Mouse (Mus musculus): ENCODE data around the gene R3hdm4. TPM values are rescaled to one million over a fixed set of nuclear protein-coding genes. Genes with fewer than 3 reads are reported as not detected.

Gene R3hdm4
- polyA plus RNA-seq (2017; shearing (Covaris generic)): 193 TPM

GRCm38 (mm10) chr10:79920958-79921535, at the start of gene R3hdm4:
Gene R3hdm4, minus strand, starts transcription at chr10:79921208.

GRCm38 (mm10) chr10:79970415-79971182, 49.6 kb upstream of the R3hdm4 start, which contains the start of gene Grin3b:
Gene Grin3b, plus strand, starts transcription at chr10:79970715.

GRCm38 (mm10) chr10:79959847-79960601, 39.0 kb upstream of the R3hdm4 start, which contains the start of gene Wdr18:
Gene Wdr18, plus strand, starts transcription at chr10:79960152.

GRCm38 (mm10) chr10:79926491-79927323, 5.7 kb upstream of the R3hdm4 start, which contains the start of gene Arid3a:
Gene Arid3a, plus strand, starts transcription at chr10:79927043.

GRCm38 (mm10) chr10:79916808-79917531, 4.0 kb downstream of the R3hdm4 start, which contains the start of gene Kiss1r:
Gene Kiss1r, plus strand, starts transcription at chr10:79916971.

GRCm38 (mm10) chr10:79910556-79910955, 10.5 kb downstream of the R3hdm4 start, which contains the start of gene Gm26602:
Gene Gm26602, plus strand, starts transcription at chr10:79910856.

GRCm38 (mm10) chr10:79908167-79909091, 12.6 kb downstream of the R3hdm4 start, which contains the start of gene Med16:
Gene Med16, minus strand, starts transcription at chr10:79908923.

GRCm38 (mm10) chr10:79890670-79891069, 30.3 kb downstream of the R3hdm4 start, which contains the start of gene Cfd:
Gene Cfd, plus strand, starts transcription at chr10:79890853.

GRCm38 (mm10) chr10:79886054-79886453, 35.0 kb downstream of the R3hdm4 start, which contains the start of gene Elane:
Gene Elane, plus strand, starts transcription at chr10:79886247.

GRCm38 (mm10) chr10:79874290-79874862, 46.6 kb downstream of the R3hdm4 start, which contains the start of the genes Prtn3 and Plppr3:
Gene Prtn3, plus strand, starts transcription at chr10:79874476.
Gene Plppr3, minus strand, starts transcription at chr10:79874634.

Other genes with a start within 250 kb of the R3hdm4 start
- 90.7 TPM for gene Cdc34, start 239.0 kb downstream of the R3hdm4 start, polyA plus RNA-seq (2017; shearing (Covaris generic))
- gene Gzmm, start 232.2 kb downstream of the R3hdm4 start, polyA plus RNA-seq (2017; shearing (Covaris generic)): 0.91 TPM
- 261 TPM for gene Bsg, start 216.7 kb downstream of the R3hdm4 start, polyA plus RNA-seq (2017; shearing (Covaris generic))
- gene Hcn2, start 204.6 kb downstream of the R3hdm4 start, polyA plus RNA-seq (2017; shearing (Covaris generic)): 0.14 TPM
- gene Polrmt, start 174.6 kb downstream of the R3hdm4 start, polyA plus RNA-seq (2017; shearing (Covaris generic)): 55.8 TPM
- gene Fgf22, start 166.1 kb downstream of the R3hdm4 start, polyA plus RNA-seq (2017; shearing (Covaris generic)): 0.45 TPM
- gene Rnf126, start 154.3 kb downstream of the R3hdm4 start, polyA plus RNA-seq (2017; shearing (Covaris generic)): 61.1 TPM
- 0.29 TPM for gene Fstl3, start 143.9 kb downstream of the R3hdm4 start, polyA plus RNA-seq (2017; shearing (Covaris generic))
- gene Prss57, start 130.2 kb downstream of the R3hdm4 start, polyA plus RNA-seq (2017; shearing (Covaris generic)): not detected
- 1.6 TPM for gene Palm, start 127.6 kb downstream of the R3hdm4 start, polyA plus RNA-seq (2017; shearing (Covaris generic))
- not detected for gene Misp, start 100.2 kb downstream of the R3hdm4 start, polyA plus RNA-seq (2017; shearing (Covaris generic))
- gene Ptbp1, start 66.8 kb downstream of the R3hdm4 start, polyA plus RNA-seq (2017; shearing (Covaris generic)): 318 TPM
- gene Prtn3, start 46.7 kb downstream of the R3hdm4 start, polyA plus RNA-seq (2017; shearing (Covaris generic)): not detected
- 4.5 TPM for gene Plppr3, start 46.6 kb downstream of the R3hdm4 start, polyA plus RNA-seq (2017; shearing (Covaris generic))
- not detected for gene Elane, start 35.0 kb downstream of the R3hdm4 start, polyA plus RNA-seq (2017; shearing (Covaris generic))
- gene Cfd, start 30.4 kb downstream of the R3hdm4 start, polyA plus RNA-seq (2017; shearing (Covaris generic)): not detected
- gene Med16, start 12.3 kb downstream of the R3hdm4 start, polyA plus RNA-seq (2017; shearing (Covaris generic)): 40.9 TPM
- gene Gm26602, start 10.4 kb downstream of the R3hdm4 start, polyA plus RNA-seq (2017; shearing (Covaris generic)): 23.3 TPM
- gene Kiss1r, start 4.2 kb downstream of the R3hdm4 start, polyA plus RNA-seq (2017; shearing (Covaris generic)): 0.50 TPM
- gene Arid3a, start 5.8 kb upstream of the R3hdm4 start, polyA plus RNA-seq (2017; shearing (Covaris generic)): 9.6 TPM
- 73.4 TPM for gene Wdr18, start 38.9 kb upstream of the R3hdm4 start, polyA plus RNA-seq (2017; shearing (Covaris generic))
- not detected for gene Grin3b, start 49.5 kb upstream of the R3hdm4 start, polyA plus RNA-seq (2017; shearing (Covaris generic))
- gene Tmem259, start 63.1 kb upstream of the R3hdm4 start, polyA plus RNA-seq (2017; shearing (Covaris generic)): 32.9 TPM
- 937 TPM for gene Cnn2, start 67.4 kb upstream of the R3hdm4 start, polyA plus RNA-seq (2017; shearing (Covaris generic))
- gene Abca7, start 75.3 kb upstream of the R3hdm4 start, polyA plus RNA-seq (2017; shearing (Covaris generic)): 60.9 TPM
- 916 TPM for gene Arhgap45, start 95.4 kb upstream of the R3hdm4 start, polyA plus RNA-seq (2017; shearing (Covaris generic))
- 195 TPM for gene Polr2e, start 118.6 kb upstream of the R3hdm4 start, polyA plus RNA-seq (2017; shearing (Covaris generic))
- 441 TPM for gene Gpx4, start 126.0 kb upstream of the R3hdm4 start, polyA plus RNA-seq (2017; shearing (Covaris generic))
- 59.4 TPM for gene Sbno2, start 184.4 kb upstream of the R3hdm4 start, polyA plus RNA-seq (2017; shearing (Covaris generic))
- 47.2 TPM for gene Stk11, start 194.6 kb upstream of the R3hdm4 start, polyA plus RNA-seq (2017; shearing (Covaris generic))
- 400 TPM for gene Atp5d, start 217.4 kb upstream of the R3hdm4 start, polyA plus RNA-seq (2017; shearing (Covaris generic))
- 3.4 TPM for gene Cbarp, start 219.6 kb upstream of the R3hdm4 start, polyA plus RNA-seq (2017; shearing (Covaris generic))
- 5.6 TPM for gene Midn, start 227.1 kb upstream of the R3hdm4 start, polyA plus RNA-seq (2017; shearing (Covaris generic))
- 228 TPM for gene Cirbp, start 244.8 kb upstream of the R3hdm4 start, polyA plus RNA-seq (2017; shearing (Covaris generic))

Measured in CD4-positive, CD25-positive, alpha-beta regulatory T cell (primary cell).